Mouse (Mus musculus): ENCODE data around the gene Efcab8. TPM values are rescaled to one million over a fixed set of nuclear protein-coding genes. Genes with fewer than 3 reads are reported as not detected.
"Not testable (repeated sequence)": the region's sequence is repeated elsewhere in the genome, so short reads cannot be mapped to it uniquely, and the experiment has no call there.

Efcab8 gene
- polyA plus RNA-seq, 1 experiment from 2014 or later = not detected

GRCm38 (mm10) chr2:153778638-153779362, 931 bp upstream of the Efcab8 start:
- H3K27ac ChIP-seq = peak overlapping the region; percentile 56; the same call in 1 of the 2 replicates
- peak overlapping the region; percentile 66 for H3K9ac ChIP-seq
- H3K36me3 ChIP-seq = no peaks in the 10 kb centered on the region
- peak overlapping the region; percentile 56 for H3K4me3 ChIP-seq (replicated peaks)
- WGBS (ENCODE audit: insufficient replicate concordance) = 8% methylated on average over 24 of the region's 24 CpGs
- peak overlapping the region; percentile 85 for H3K4me2 ChIP-seq
- no peaks in the 10 kb centered on the region for H3K9me3 ChIP-seq (replicated peaks)
- H3K4me1 ChIP-seq (replicated peaks) = peaks cover 51% of the 10 kb centered on the region
- DNase-seq (peak; percentile 85), ATAC-seq (ENCODE audit: low read depth) (peak; percentile 89)
- H3K27me3 ChIP-seq = no peaks in the 10 kb centered on the region

- 47% methylated on average over 4 of the region's 4 CpGs for WGBS (ENCODE audit: insufficient replicate concordance)
- Histone ChIP-seq H3K9ac (no peak overlapping the region), H3K4me3 (replicated peaks) (no peak overlapping the region), H3K4me2 (no peak overlapping the region), H3K4me1 (replicated peaks) (peaks cover 51% of the 10 kb centered on the region), H3K27ac (no peak overlapping the region), H3K9me3 (replicated peaks) (no peaks in the 10 kb centered on the region), H3K27me3 (no peaks in the 10 kb centered on the region), H3K36me3 (no peaks in the 10 kb centered on the region)
- peak; percentile 56 for ATAC-seq (ENCODE audit: low read depth)
- peak; percentile 28 for DNase-seq
Measured at GRCm38 (mm10) chr2:153781181-153781580, 1.4 kb downstream of the Efcab8 start.

GRCm38 (mm10) chr2:153784668-153785067, 4.9 kb downstream of the Efcab8 start:
- Histone ChIP-seq H3K4me3 (replicated peaks) (no peak overlapping the region), H3K9ac (no peak overlapping the region), H3K27ac (no peak overlapping the region), H3K9me3 (replicated peaks) (no peaks in the 10 kb centered on the region), H3K4me2 (no peak overlapping the region), H3K4me1 (replicated peaks) (peaks cover 36% of the 10 kb centered on the region), H3K36me3 (no peaks in the 10 kb centered on the region), H3K27me3 (0 out of 2 replicates have a peak, but pooled peaks cover 2% of the 10 kb centered on the region)
- WGBS (ENCODE audit: insufficient replicate concordance) = 84% methylated on average over 2 of the region's 2 CpGs
- ATAC-seq (ENCODE audit: low read depth) (no peak), DNase-seq (no peak)

GRCm38 (mm10) chr2:153793366-153793765, 13.6 kb downstream of the Efcab8 start:
- no peak for DNase-seq
- H3K4me3 ChIP-seq (replicated peaks) = no peak overlapping the region
- H3K9ac ChIP-seq = no peak overlapping the region
- H3K27ac ChIP-seq = no peak overlapping the region
- no peaks in the 10 kb centered on the region for H3K9me3 ChIP-seq (replicated peaks)
- H3K4me1 ChIP-seq (replicated peaks) = no peaks in the 10 kb centered on the region
- H3K36me3 ChIP-seq = no peaks in the 10 kb centered on the region
- no peak for ATAC-seq (ENCODE audit: low read depth)
- no peaks in the 10 kb centered on the region for H3K27me3 ChIP-seq
- H3K4me2 ChIP-seq = no peak overlapping the region

GRCm38 (mm10) chr2:153795090-153795489, 15.4 kb downstream of the Efcab8 start:
- Histone ChIP-seq H3K9me3 (replicated peaks) (no peaks in the 10 kb centered on the region), H3K4me1 (replicated peaks) (no peaks in the 10 kb centered on the region), H3K36me3 (no peaks in the 10 kb centered on the region), H3K4me3 (replicated peaks) (no peak overlapping the region), H3K27me3 (no peaks in the 10 kb centered on the region), H3K27ac (no peak overlapping the region), H3K9ac (no peak overlapping the region), H3K4me2 (no peak overlapping the region)
- DNase-seq = no peak
- 44% methylated on average over 5 of the region's 5 CpGs for WGBS (ENCODE audit: insufficient replicate concordance)
- 0 out of 2 replicates have a peak, but pooled peaks have one; percentile 15 for ATAC-seq (ENCODE audit: low read depth)

GRCm38 (mm10) chr2:153807464-153807863, 27.7 kb downstream of the Efcab8 start:
- H3K9me3 ChIP-seq (replicated peaks); H3K4me3 ChIP-seq (replicated peaks); ATAC-seq (ENCODE audit: low read depth); H3K4me2 ChIP-seq; H3K27me3 ChIP-seq; H3K36me3 ChIP-seq; H3K27ac ChIP-seq; H3K4me1 ChIP-seq (replicated peaks); DNase-seq; H3K9ac ChIP-seq: not testable (repeated sequence)

GRCm38 (mm10) chr2:153808146-153808545, 28.4 kb downstream of the Efcab8 start:
- Histone ChIP-seq H3K27ac (no peak overlapping the region), H3K4me1 (replicated peaks) (no peaks in the 10 kb centered on the region), H3K27me3 (no peaks in the 10 kb centered on the region), H3K4me2 (no peak overlapping the region), H3K36me3 (no peaks in the 10 kb centered on the region), H3K4me3 (replicated peaks) (no peak overlapping the region), H3K9ac (no peak overlapping the region), H3K9me3 (replicated peaks) (no peaks in the 10 kb centered on the region)
- ATAC-seq (ENCODE audit: low read depth) (no peak), DNase-seq (no peak)
- WGBS (ENCODE audit: insufficient replicate concordance) = 71% methylated on average over 8 of the region's 8 CpGs

GRCm38 (mm10) chr2:153808841-153809240, 29.1 kb downstream of the Efcab8 start:
- Histone ChIP-seq H3K4me1 (replicated peaks) (no peaks in the 10 kb centered on the region), H3K27ac (no peak overlapping the region), H3K9ac (no peak overlapping the region), H3K27me3 (no peaks in the 10 kb centered on the region), H3K4me3 (replicated peaks) (no peak overlapping the region), H3K4me2 (no peak overlapping the region), H3K36me3 (no peaks in the 10 kb centered on the region), H3K9me3 (replicated peaks) (no peaks in the 10 kb centered on the region)
- ATAC-seq (ENCODE audit: low read depth) (no peak), DNase-seq (no peak)
- 55% methylated on average over 6 of the region's 6 CpGs for WGBS (ENCODE audit: insufficient replicate concordance)

- Histone ChIP-seq H3K9me3 (replicated peaks) (no peaks in the 10 kb centered on the region), H3K36me3 (no peaks in the 10 kb centered on the region), H3K4me2 (no peak overlapping the region), H3K4me3 (replicated peaks) (no peak overlapping the region), H3K27me3 (no peaks in the 10 kb centered on the region), H3K4me1 (replicated peaks) (no peaks in the 10 kb centered on the region), H3K27ac (no peak overlapping the region), H3K9ac (no peak overlapping the region)
- WGBS (ENCODE audit: insufficient replicate concordance) = 36% methylated on average over 3 of the region's 3 CpGs
- ATAC-seq (ENCODE audit: low read depth) = no peak
- no peak for DNase-seq
Measured at GRCm38 (mm10) chr2:153809921-153810320, 30.2 kb downstream of the Efcab8 start.

- DNase-seq (no peak), ATAC-seq (ENCODE audit: low read depth) (no peak)
- no peak overlapping the region for H3K4me2 ChIP-seq
- H3K27ac ChIP-seq = no peak overlapping the region
- H3K9me3 ChIP-seq (replicated peaks) = no peaks in the 10 kb centered on the region
- H3K27me3 ChIP-seq = peaks cover 6% of the 10 kb centered on the region; the same call in 1 of the 2 replicates
- no peak overlapping the region for H3K4me3 ChIP-seq (replicated peaks)
- no peak overlapping the region for H3K9ac ChIP-seq
- WGBS (ENCODE audit: insufficient replicate concordance) = 54% methylated on average over 2 of the region's 2 CpGs
- no peaks in the 10 kb centered on the region; the same call in 1 of the 2 replicates for H3K4me1 ChIP-seq (replicated peaks)
- H3K36me3 ChIP-seq = no peaks in the 10 kb centered on the region
Measured at GRCm38 (mm10) chr2:153822005-153822543, 42.3 kb downstream of the Efcab8 start.

GRCm38 (mm10) chr2:153824593-153824992, 44.9 kb downstream of the Efcab8 start:
- Histone ChIP-seq H3K4me3 (replicated peaks) (no peak overlapping the region), H3K9ac (no peak overlapping the region), H3K27ac (no peak overlapping the region), H3K36me3 (no peaks in the 10 kb centered on the region), H3K4me2 (no peak overlapping the region), H3K4me1 (replicated peaks) (no peaks in the 10 kb centered on the region; the same call in 1 of the 2 replicates), H3K9me3 (replicated peaks) (no peaks in the 10 kb centered on the region), H3K27me3 (peaks cover 10% of the 10 kb centered on the region; the same call in 1 of the 2 replicates)
- DNase-seq (no peak), ATAC-seq (ENCODE audit: low read depth) (no peak)
- 75% methylated on average over 6 of the region's 6 CpGs for WGBS (ENCODE audit: insufficient replicate concordance)

GRCm38 (mm10) chr2:153825900-153826299, 46.2 kb downstream of the Efcab8 start:
- H3K4me2 ChIP-seq; H3K9me3 ChIP-seq (replicated peaks); H3K27ac ChIP-seq; DNase-seq; H3K4me1 ChIP-seq (replicated peaks); H3K9ac ChIP-seq; H3K27me3 ChIP-seq; H3K4me3 ChIP-seq (replicated peaks); H3K36me3 ChIP-seq; ATAC-seq (ENCODE audit: low read depth): not testable (repeated sequence)
- 53% methylated on average over 32 of the region's 32 CpGs for WGBS (ENCODE audit: insufficient replicate concordance)
